Mouse (Mus musculus): ENCODE measurements around the gene Gm11027.
A peak's percentile ranks its signal among the peaks of the same experiment; 100 is the strongest.

Gm11027 gene

DNA sequence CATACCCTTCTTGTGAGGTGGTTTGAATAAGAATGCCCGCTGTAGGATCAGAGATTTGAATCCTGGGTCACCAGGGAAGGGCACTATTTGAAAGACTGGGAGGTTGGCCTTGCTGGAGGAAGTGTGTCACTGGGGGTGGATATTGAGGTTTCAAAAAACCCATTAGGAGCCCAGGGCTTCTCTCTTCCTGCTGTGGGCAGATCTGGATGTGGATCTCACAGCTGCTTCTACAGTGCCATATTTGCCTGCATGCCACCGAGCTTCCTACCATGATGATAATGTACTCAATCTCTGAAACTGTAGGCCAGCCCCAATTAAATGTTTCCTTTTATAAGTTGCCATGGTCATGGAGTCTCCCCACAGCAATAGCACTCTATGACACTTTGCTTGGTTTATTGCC lies 4.0 kb downstream of the Gm11027 start:
- no peak for DNase-seq (ENCODE audit: low spot score in 2 of 2)

DNA sequence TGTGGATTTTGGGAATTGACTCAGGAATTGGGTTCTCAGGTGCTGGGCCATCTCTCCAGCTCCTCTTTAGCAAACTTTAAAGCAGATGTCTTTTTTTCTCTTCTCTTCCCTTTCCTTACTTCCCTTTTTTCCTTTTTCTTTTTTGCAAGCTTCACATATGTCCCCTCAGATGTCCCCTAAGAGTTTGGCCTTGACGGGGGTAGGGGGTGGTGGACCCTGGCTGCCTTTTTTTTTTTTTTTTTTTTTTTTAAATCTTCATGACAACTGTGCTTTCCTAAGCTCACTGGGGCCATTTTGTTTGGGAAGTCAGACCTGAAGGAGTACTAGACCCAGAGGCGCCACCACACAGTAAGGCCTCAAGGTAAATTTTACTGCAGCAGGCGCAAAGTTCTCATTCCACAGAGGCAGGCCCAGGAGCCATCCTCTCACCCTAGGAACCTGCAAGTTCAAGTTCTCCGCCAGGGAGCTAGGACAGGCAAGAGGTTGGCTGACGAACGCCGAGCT lies 5.0 kb downstream of the Gm11027 start:
- DNase-seq (ENCODE audit: low spot score in 2 of 2), result no peak

DNA sequence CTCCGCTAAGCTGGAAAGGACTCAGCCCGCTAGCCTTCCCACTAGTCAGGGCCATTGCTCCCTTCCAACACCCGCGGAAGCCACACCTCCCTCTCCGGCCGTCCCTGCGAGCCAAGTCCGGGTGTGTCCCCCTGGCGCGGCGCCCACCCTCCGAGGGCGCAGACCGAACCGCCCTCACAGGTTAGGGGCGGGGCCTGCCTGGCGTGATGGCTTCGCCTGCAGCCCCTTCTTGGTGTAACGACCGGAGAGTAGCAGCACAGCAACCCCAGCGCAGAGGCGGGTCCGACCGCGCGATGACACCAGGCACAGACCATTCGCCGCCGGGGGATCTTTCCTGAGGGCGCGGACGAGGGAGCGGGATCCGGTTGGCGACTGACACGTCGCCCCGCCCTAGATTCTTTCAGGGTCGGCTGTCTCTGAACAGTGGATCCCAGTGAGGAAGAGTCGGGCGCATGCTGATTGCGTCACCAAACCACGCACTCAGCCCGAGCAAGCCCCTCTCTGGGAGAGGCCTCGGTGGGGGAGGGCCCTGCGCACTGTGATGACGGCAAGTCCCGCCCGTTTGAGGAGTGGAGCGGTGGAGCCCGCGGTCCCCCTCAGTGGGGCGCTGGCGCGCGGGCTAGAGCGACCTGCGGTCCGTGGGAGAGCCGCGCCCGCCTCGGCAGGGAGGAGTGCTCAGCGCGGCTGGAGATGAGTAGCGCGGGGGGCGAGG lies 5.6 kb downstream of the Gm11027 start, which contains the start of gene Esyt2:
Gene Esyt2, plus strand, starts transcription at position 544 of the 712 bp plus-strand sequence.
- peak; percentile 100 for DNase-seq (ENCODE audit: low spot score in 2 of 2)

DNA sequence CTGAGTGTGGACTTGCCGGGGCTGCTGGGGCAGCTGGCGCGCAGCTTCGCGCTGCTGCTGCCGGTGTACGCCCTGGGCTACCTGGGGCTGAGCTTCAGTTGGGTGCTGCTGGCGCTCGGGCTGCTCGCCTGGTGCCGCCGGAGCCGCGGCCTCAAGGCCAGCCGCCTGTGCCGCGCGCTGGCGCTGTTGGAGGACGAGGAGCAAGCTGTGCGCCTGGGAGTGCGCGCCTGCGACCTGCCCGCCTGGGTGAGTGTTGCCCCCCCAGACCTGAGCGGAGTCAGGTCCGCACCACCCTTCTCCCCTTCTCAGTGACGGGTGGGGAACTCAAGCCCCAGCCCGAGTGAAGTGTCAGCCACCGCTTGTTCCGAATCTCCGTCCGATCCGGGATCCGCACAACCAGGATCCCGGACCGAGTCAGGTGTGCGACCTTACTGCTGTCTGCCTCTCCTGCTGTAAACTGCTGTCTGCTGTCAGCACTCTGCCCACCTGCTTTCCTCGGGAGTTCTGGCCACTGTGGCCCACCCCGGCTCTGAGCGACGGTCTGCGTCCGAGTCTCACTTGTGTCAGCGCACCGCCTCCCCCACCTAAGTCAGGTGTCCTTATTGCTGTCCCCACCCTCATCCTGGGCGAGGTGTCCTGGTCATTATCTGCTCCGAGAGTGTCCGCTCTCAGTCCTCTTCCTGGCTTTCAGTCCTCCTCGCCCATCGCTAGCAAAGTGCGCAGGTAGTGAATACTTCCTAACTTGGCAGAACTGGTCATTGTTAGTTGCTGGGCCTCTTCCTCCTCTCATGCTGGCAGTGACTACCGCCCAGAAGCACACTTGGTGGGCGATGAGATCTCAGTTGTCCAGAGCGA lies 6.5 kb downstream of the Gm11027 start:
- DNase-seq (ENCODE audit: low spot score in 2 of 2), result peak; percentile 19 to 24

DNA sequence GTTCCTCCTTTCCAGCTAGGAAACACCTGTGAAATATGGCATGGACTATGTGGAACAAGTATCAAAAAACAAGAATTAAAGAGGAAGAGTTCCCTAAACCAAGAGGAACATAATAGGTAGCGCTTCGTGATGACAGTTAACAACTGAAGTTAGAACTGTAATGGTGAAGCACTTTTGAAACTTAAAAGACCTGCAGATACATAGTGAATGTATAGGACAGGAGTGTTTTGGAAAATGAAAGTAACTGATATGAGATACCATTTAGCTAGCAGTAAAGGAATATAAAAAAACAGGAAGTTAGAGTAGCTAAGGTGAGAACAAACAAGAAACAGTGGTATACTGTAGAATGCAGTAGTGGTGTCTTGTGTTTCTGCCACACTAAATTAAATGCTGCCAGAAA lies 7.7 kb downstream of the Gm11027 start:
- no peak for DNase-seq (ENCODE audit: low spot score in 2 of 2)

DNA sequence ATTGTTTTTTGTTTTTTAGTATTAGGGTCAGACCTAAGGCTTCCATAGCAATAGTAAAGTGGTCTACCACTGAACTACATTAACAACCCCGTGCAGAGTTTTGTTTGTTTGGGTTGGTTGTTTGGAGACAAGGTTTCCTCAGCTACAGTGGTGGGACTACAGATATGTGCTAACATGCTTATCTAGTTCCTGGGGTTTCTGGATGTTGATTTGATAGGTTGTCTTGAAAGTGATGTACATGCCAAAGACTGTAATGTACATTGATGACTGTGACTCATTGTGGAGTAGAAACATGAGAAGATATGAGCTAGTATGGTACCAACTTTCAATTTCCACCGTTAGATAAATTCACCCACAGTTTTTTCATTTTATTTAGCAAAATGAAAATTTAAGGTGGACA lies 8.3 kb downstream of the Gm11027 start:
- no peak for DNase-seq (ENCODE audit: low spot score in 2 of 2)

DNA sequence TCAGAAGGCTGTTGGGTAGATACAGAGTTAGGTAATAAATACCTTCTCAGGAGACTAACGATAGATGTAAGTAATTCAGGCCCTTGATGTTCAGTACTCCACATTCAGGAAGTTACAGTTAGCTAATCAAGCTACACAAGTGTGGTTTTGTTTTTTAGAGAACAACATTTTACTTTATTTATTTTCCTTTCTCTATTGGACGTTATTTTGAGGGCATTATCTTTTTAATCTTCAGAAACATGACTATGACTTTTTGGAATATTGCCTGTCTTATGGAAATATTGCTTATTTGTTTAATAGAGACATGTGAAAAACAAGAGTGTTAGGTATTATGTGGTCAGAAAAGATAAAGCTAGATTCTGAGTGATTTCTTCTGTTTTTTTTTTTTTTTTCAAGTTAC lies 18.0 kb downstream of the Gm11027 start:
- DNase-seq (ENCODE audit: low spot score in 2 of 2), result no peak

DNA sequence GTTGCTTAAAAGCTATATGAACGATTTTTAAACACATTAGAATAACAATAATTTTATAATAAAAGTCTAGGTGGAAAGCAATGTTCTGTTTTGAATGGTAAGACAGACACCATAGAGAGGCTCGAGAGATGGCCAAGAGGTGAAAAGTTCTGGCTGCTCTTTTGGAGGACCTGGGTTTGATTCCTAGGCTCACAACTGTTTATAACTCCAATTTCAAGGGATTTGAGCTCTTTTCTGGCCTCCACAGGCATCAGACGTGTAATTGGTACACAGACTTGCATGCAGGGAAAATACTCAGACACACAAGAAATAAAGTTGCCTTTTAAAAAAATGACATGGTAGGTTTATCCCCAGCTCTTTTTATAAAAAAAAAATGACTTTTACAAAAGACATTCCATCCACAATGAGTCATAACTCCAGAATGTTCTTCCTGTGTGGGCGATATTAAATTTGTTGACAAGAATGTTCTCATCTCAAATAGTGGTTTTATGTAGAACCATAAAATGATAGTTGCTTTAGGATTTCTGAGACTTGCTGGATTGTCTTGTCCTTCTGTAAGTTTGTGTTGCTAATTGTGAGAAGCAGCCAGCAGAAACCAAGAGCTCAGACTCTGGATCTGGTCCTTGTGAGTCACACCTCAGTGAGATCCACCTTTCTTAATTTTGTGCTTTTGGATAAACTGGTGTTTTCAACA lies 18.6 kb downstream of the Gm11027 start:
- DNase-seq (ENCODE audit: low spot score in 2 of 2), result peak in 1 of 2 experiments; percentile 44

DNA sequence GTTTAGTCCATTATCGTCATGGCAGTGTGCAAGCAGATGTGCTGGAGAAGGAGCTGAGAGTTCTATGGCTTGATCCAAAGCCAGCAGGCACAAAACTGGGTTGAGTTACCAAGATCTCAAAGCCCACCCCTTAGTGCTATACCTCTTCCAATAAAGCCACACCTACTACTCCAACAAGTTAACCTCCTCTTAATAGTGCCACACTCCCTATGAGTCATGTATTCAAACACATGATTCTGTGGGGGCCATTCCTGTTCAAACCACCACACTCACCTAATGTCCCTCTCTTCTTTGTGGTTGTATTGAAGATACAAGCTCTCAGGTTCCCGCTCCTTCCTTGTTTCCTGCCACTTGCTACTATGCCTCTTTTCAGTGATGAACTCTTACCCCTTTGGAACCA lies 24.7 kb downstream of the Gm11027 start:
- no peak for DNase-seq (ENCODE audit: low spot score in 2 of 2)

DNA sequence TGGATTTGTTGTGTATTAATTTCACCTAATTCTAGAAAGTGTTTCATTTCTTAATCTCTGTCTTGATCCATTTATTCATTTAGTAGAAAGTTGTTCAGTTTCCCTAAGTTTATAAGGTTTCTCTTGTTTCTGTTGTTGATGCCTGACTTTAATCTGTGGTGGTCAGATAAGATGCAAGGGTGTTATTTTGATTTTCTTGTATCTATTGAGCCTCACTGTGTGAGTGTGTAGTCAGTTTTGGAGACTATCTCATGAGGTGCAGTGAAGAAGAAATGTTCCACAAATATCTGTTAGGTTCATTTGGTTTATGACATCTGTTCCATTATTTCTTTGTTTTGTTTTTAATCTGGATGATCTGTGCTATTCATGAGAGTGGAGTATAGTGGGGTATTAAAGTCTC lies 27.0 kb downstream of the Gm11027 start:
- no peak for DNase-seq (ENCODE audit: low spot score in 2 of 2)

DNA sequence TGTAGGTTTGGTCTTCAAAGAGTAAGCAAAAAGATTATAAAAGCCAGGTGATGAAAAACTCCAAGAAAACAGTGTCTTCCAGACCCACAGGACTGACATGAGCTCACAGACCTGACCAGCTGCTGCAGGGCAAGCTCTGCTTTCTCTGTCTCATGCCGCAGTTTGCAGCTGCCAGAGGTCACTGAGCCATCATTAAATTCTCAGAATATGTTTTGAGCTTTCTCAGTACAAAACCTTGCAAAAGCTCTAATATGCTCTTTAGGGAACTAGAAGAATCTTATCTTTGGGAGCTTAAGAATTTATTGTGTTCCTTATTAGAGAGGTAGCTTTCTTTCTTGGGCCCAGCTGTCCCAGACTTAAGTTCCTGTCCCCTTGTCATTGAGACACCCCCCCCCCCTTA lies 30.9 kb downstream of the Gm11027 start:
- DNase-seq (ENCODE audit: low spot score in 2 of 2), result no peak

DNA sequence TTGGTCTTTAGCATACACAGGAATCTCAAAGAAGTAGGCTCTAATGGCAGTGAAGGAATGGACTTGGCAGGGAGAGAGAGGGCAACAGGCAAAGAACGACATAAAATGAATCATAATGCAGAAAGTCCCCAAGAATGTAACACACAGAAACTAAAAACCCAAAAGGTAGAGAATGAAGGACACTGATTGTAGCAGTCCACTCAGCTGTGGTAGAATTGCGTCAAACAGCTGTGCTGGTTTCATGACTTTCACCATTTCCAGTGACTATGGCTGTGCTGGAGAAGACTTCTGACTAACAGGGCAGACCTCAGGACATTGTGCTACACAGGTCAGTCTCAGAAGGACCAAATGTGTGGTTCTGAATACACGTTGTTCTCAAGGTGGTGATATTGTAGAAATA lies 32.7 kb downstream of the Gm11027 start:
- DNase-seq (ENCODE audit: low spot score in 2 of 2), result no peak

DNA sequence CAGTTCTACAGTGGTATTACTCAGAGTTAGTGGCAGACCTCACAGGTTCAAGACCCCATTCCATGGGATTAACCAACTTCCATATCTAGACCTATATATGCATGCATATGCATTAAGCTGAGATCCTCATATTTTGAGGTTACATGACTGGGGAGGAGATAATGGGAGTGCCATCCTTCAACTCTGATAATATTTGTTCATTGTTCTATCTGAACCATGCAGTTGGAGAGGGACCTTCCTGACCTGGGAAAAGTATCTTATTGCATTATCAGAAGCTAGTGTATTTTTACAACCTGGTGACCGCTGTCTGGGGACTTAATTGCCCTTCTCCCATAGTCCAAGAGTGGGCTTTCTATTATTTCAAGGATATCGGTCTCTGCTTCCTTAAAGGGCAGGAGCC lies 33.4 kb downstream of the Gm11027 start:
- no peak for DNase-seq (ENCODE audit: low spot score in 2 of 2)

DNA sequence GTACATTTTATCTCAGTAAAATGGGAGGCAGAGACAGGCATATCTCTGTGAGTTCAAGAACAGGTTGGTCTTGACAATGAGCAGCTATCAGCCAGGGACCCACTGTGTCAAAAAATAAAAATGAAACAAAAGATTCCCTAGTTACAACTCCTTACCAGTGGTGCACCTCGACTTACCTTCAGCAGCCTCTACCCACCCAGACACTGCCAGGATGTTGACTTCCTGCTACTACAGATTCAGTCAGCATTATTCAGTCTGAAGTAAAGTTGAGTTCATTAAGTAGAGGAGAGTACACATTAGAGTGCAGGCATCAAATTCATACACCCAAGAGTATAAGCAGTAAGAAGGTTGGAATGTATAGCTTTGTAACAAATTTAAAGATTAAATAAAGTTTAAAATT lies 38.6 kb downstream of the Gm11027 start:
- no peak for DNase-seq (ENCODE audit: low spot score in 2 of 2)

DNA sequence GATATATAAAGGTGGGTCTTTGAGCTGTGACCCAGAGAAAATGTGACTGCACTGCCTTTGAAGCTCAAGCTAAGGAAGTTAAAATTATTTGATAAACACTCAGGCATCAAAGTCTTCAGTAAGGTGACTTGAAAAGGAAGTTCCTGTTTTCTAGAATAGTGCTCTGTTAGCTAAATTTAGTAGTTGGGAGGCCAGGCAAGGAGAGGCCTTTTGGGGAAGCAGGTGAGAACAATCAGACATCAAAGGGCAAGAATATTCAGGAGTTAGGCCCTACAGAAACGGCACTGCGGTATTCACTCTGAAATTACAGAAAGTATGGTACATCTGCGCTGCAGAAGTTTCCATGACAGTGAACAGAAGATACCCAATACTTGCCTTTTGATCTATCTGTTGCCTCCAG lies 40.3 kb downstream of the Gm11027 start:
- DNase-seq (ENCODE audit: low spot score in 2 of 2), result no peak

DNA sequence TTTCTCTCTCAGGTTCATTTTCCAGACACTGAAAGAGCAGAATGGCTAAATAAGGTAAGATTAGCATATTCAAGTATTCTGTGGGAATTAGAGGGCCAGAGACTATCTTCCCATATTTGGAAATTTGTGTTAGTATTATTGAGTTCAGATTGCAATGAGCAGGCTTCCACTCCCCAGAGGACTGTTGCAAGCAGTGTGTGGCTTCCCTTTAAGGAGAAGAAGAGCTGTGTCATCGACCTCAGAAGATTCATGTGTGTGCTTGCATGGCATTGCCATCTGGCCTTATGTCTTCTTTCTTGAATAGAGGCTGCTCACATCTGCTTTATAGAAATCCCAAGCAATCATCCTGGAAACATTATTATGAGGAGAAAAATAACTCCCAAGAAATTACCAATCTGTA lies 42.6 kb downstream of the Gm11027 start:
- no peak for DNase-seq (ENCODE audit: low spot score in 2 of 2)

Measured in frontal cortex, postnatal 36 days (tissue).